8 mouse cellular contexts compared by ENCODE assay signal in the genomic region with DNA sequence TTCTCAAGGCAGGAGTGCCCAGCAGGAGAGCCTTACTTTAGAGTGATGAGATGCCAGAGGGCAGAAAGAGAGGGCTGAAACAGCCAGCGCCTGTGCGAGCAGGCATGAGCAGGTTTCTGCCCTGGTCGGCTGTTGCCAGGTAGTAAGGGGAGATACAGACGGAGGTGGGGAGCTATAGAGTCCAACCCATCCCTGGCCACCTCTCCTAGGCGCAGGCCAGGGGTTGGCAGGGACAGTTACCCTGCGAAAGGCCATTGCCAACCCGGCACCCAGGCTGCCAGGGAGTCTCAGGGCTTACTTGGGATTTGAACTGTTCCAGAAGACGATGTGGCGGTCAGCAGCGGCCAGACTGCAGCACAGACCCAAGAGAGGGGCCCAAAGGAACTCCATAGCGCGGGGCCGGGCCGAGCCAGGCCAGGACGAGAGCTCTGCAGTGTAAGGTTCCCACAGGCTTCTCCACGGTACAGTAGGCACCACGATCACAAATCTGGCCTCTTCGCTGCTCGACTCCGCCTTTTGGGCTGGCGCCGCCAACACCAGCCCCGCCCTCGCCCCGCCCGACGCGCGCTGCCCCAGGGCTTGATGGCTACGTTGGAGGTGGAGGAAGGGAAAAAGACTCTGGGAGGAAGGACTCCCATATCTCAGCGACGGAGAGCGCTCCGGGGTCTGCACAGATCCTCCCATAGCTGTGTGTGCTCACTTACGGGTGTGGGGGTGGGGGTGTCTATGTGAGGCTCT. TPM values are rescaled to one million over a fixed set of nuclear protein-coding genes. Genes with fewer than 3 reads are reported as not detected.
DNase-seq lines count a peak whose midpoint lies in the region; ATAC-seq and TF ChIP-seq lines count a peak whose summit lies in the region.

No protein-coding gene starts in this region.

- no peaks in the 10 kb centered on the region for H3K27me3 ChIP-seq in limb, embryonic 15.5 days
- H3K27me3 ChIP-seq in midbrain, embryonic 15.5 days (replicated peaks): peaks cover 27% of the 10 kb centered on the region
- H3K27me3 ChIP-seq in spleen, adult 2 months (ENCODE audit: control insufficient read depth, insufficient read depth, low read length): peaks cover 11% of the 10 kb centered on the region; the same call in 1 of the 2 replicates

- peak overlapping the region; percentile 58 for H3K4me3 ChIP-seq in limb, embryonic 15.5 days
- peak overlapping the region; percentile 40 for H3K4me3 ChIP-seq in midbrain, embryonic 15.5 days
- peak overlapping the region; percentile 57 for H3K4me3 ChIP-seq in spleen, adult 2 months (ENCODE audit: extremely low read depth, insufficient read depth, insufficient read length)

- H3K9me3 ChIP-seq in limb, embryonic 15.5 days: no peaks in the 10 kb centered on the region
- H3K9me3 ChIP-seq in midbrain, embryonic 15.5 days: no peaks in the 10 kb centered on the region

- WGBS in limb, embryonic 15.5 days: 2% methylated on average over 34 of the region's 35 CpGs
- 2% methylated on average over 35 of the region's 35 CpGs for WGBS in midbrain, embryonic 15.5 days
- WGBS in spleen, adult 2 months: 9% methylated on average over 35 of the region's 35 CpGs

- peaks cover 58% of the 10 kb centered on the region for H3K4me1 ChIP-seq in limb, embryonic 15.5 days
- H3K4me1 ChIP-seq in midbrain, embryonic 15.5 days: peaks cover 30% of the 10 kb centered on the region
- H3K4me1 ChIP-seq in spleen, adult 2 months (ENCODE audit: control insufficient read depth, insufficient read depth, insufficient read length): peaks cover 14% of the 10 kb centered on the region; the same call in 1 of the 2 replicates

- H3K4me2 ChIP-seq in limb, embryonic 15.5 days: peak overlapping the region; percentile 94
- H3K4me2 ChIP-seq in midbrain, embryonic 15.5 days: peak overlapping the region; percentile 64

- H3K9ac ChIP-seq in limb, embryonic 15.5 days: peak overlapping the region; percentile 66
- H3K9ac ChIP-seq in midbrain, embryonic 15.5 days: peak overlapping the region; percentile 9

- H3K27ac ChIP-seq in limb, embryonic 15.5 days: peak overlapping the region; percentile 90
- H3K27ac ChIP-seq in midbrain, embryonic 15.5 days: peak overlapping the region; percentile 35
- peak overlapping the region; percentile 31; the same call in 1 of the 2 replicates for H3K27ac ChIP-seq in spleen, adult 2 months (ENCODE audit: insufficient read depth, low read length)

- peak; percentile 34 for DNase-seq in thymus, postnatal 14 days
- DNase-seq in thymus, adult 18-20 months: no peak
- peak; percentile 88 for DNase-seq in embryo, embryonic 11 days
- peak; percentile 99 for DNase-seq in heart, adult 11 months
- peak; percentile 94 for DNase-seq in kidney, adult 18-20 months
- DNase-seq in spleen, adult 2 months (ENCODE audit: low read depth in 1 of 2, low spot score in 2 of 2): peak in 1 of 2 experiments; percentile 69

- TF ChIP-seq POLR2A in spleen, adult 2 months (IDR thresholded peaks at IDR 0.05; ENCODE audit: low read depth, low read length): 0 out of 2 replicates have a peak, but pooled peaks have one; percentile 10

- peaks cover 17% of the 10 kb centered on the region for H3K36me3 ChIP-seq in limb, embryonic 15.5 days
- no peaks in the 10 kb centered on the region for H3K36me3 ChIP-seq in midbrain, embryonic 15.5 days (replicated peaks)
- no peaks in the 10 kb centered on the region for H3K36me3 ChIP-seq in spleen, adult 2 months (ENCODE audit: control insufficient read depth, insufficient read depth, low read length)

- peak; percentile 79 for ATAC-seq in limb, embryonic 15.5 days (ENCODE audit: insufficient number of reproducible peaks, low FRiP score, low TSS enrichment, low read depth)
- peak; percentile 69 for ATAC-seq in midbrain, embryonic 15.5 days (replicated peaks)

- TF ChIP-seq CTCF in spleen, adult 2 months (IDR thresholded peaks at IDR 0.05; ENCODE audit: extremely low read depth, insufficient read depth, insufficient read length, insufficient replicate concordance): no peak

RNA-seq across cellular contexts. Expression of gene Efna1, which starts 1.6 kb away (rescaled TPM):
- polyA plus RNA-seq in limb, embryonic 15.5 days (2015; fragmentation: Nextera tagmentation; extraction: Ambion mirVana): 59.6 and 64.2 TPM in 2 replicates
- 8.0 and 10.2 TPM in 2 replicates for polyA plus RNA-seq in midbrain, embryonic 15.5 days (2015; fragmentation: Nextera tagmentation; extraction: Ambion mirVana)
- polyA plus RNA-seq in spleen, adult 2 months (2012; rRNA removed): 5.3 and 5.9 TPM in 2 replicates

RNA-seq across cellular contexts. Expression of gene Slc50a1, which starts 9.0 kb away (rescaled TPM):
- 91.9 and 92.8 TPM in 2 replicates for polyA plus RNA-seq in limb, embryonic 15.5 days (2015; fragmentation: Nextera tagmentation; extraction: Ambion mirVana)
- 31.4 and 37.5 TPM in 2 replicates for polyA plus RNA-seq in midbrain, embryonic 15.5 days (2015; fragmentation: Nextera tagmentation; extraction: Ambion mirVana)
- 207 and 266 TPM in 2 replicates for polyA plus RNA-seq in spleen, adult 2 months (2012; rRNA removed)

RNA-seq across cellular contexts. Expression of gene Dpm3, which starts 20.2 kb away (rescaled TPM):
- polyA plus RNA-seq in limb, embryonic 15.5 days (2015; fragmentation: Nextera tagmentation; extraction: Ambion mirVana): 131 and 161 TPM in 2 replicates
- polyA plus RNA-seq in midbrain, embryonic 15.5 days (2015; fragmentation: Nextera tagmentation; extraction: Ambion mirVana): 65.8 and 69.1 TPM in 2 replicates
- 231 and 419 TPM in 2 replicates for polyA plus RNA-seq in spleen, adult 2 months (2012; rRNA removed)

RNA-seq across cellular contexts. Expression of gene Trim46, which starts 33.2 kb away (rescaled TPM):
- 4.0 and 4.7 TPM in 2 replicates for polyA plus RNA-seq in limb, embryonic 15.5 days (2015; fragmentation: Nextera tagmentation; extraction: Ambion mirVana)
- polyA plus RNA-seq in midbrain, embryonic 15.5 days (2015; fragmentation: Nextera tagmentation; extraction: Ambion mirVana): 95.9 and 97.9 TPM in 2 replicates
- 3.6 and 5.4 TPM in 2 replicates for polyA plus RNA-seq in spleen, adult 2 months (2012; rRNA removed)

RNA-seq across cellular contexts. Expression of gene Krtcap2, which starts 33.6 kb away (rescaled TPM):
- 307 and 334 TPM in 2 replicates for polyA plus RNA-seq in limb, embryonic 15.5 days (2015; fragmentation: Nextera tagmentation; extraction: Ambion mirVana)
- 177 and 185 TPM in 2 replicates for polyA plus RNA-seq in midbrain, embryonic 15.5 days (2015; fragmentation: Nextera tagmentation; extraction: Ambion mirVana)
- polyA plus RNA-seq in spleen, adult 2 months (2012; rRNA removed): 93.5 and 129 TPM in 2 replicates

Comparison
In these comparisons a context has a peak if more than half of its experiments do, and no peak if none do; other contexts are left out.
1. DNase-seq: peak in thymus, postnatal 14 days (single experiment), embryo, embryonic 11 days (single experiment), heart, adult 11 months (single experiment) and kidney, adult 18-20 months (single experiment); none in thymus, adult 18-20 months (0 of 2).
2. H3K27ac ChIP-seq: peak in every context shown above with its lines; median percentile 90 in limb, embryonic 15.5 days; 35 in midbrain, embryonic 15.5 days; 31 in spleen, adult 2 months.
3. Peak in every context shown above with its lines, with median percentiles within 50 percentile points of each other: H3K4me3 ChIP-seq.